Mouse (Mus musculus) megakaryocyte, embryonic 14.5 days (primary cell): ENCODE measurements around the gene Kcnip4. TPM values are rescaled to one million over a fixed set of nuclear protein-coding genes. Genes with fewer than 3 reads are reported as not detected.

Source experiments
- H3K27me3 ChIP-seq: replicated peaks from 2 replicates; pipeline ENCODE3; 2012; ENCODE audit warnings: inconsistent platforms
- H3K36me3 ChIP-seq: replicated peaks from 2 replicates; pipeline ENCODE3; 2012; ENCODE audit warnings: low read length, inconsistent platforms, mixed read lengths
- H3K4me1 ChIP-seq: 2 replicates; pipeline ENCODE4 v1.6.1; 2012; ENCODE audit warnings: inconsistent platforms
- H3K4me3 ChIP-seq: replicated peaks from 2 replicates; pipeline ENCODE3; 2012; ENCODE audit warnings: moderate library complexity, mild to moderate bottlenecking, inconsistent platforms
- H3K9me3 ChIP-seq: 2 replicates; pipeline ENCODE4 v1.6.1; 2012; ENCODE audit warnings: inconsistent platforms
- FLI1 ChIP-seq: IDR thresholded peaks from 2 replicates; pipeline ENCODE4 v1.6.1; 2012; ENCODE audit warnings: low read length, inconsistent platforms, mixed read lengths
- GATA1 ChIP-seq: IDR thresholded peaks from 3 replicates; pipeline ENCODE4 v1.6.1; 2012; ENCODE audit warnings: mixed read lengths, low read length, inconsistent platforms, borderline replicate concordance
- polyA plus RNA-seq: library from polyadenylated mRNA; stranded (reverse); fragments of >175 nt; gene quantifications from 2 replicates; pipeline ENCODE4 v1.2.3, GENCODE M21; 2012; ENCODE audit warnings: low replicate concordance; ENCODE audit not compliant: insufficient read depth

The Kcnip4 gene
- not detected in 2 replicates for polyA plus RNA-seq

- Histone ChIP-seq H3K4me1 (no peaks in the 10 kb centered on the region), H3K27me3 (peaks cover 9% of the 10 kb centered on the region), H3K9me3 (peaks cover 10% of the 10 kb centered on the region; the same call in 1 of the 2 replicates), H3K36me3 (no peaks in the 10 kb centered on the region), H3K4me3 (no peak within 1 kb of the TSS)
- TF ChIP-seq FLI1 (no peak), GATA1 (no peak)
These were observed at the start of gene Kcnip4 for GRCm38 (mm10) chr5:49524394-49525241. Kcnip4 (minus strand) TSS chr5:49524907.

- Histone ChIP-seq H3K27me3 (no peaks in the 10 kb centered on the region), H3K4me3 (no peak overlapping the region), H3K4me1 (no peaks in the 10 kb centered on the region), H3K9me3 (no peaks in the 10 kb centered on the region), H3K36me3 (no peaks in the 10 kb centered on the region)
- no peak for TF ChIP-seq GATA1
- no peak for TF ChIP-seq FLI1
These were observed 47.2 kb upstream of the Kcnip4 start for GRCm38 (mm10) chr5:49571876-49572275.

- TF ChIP-seq FLI1 (no peak), GATA1 (no peak)
- Histone ChIP-seq H3K9me3 (no peaks in the 10 kb centered on the region), H3K36me3 (no peaks in the 10 kb centered on the region), H3K4me1 (no peaks in the 10 kb centered on the region), H3K4me3 (no peak overlapping the region), H3K27me3 (no peaks in the 10 kb centered on the region)
These were observed 39.0 kb upstream of the Kcnip4 start for GRCm38 (mm10) chr5:49563751-49564150.

GRCm38 (mm10) chr5:49557436-49557835 lies 32.7 kb upstream of the Kcnip4 start:
- Histone ChIP-seq H3K4me3 (no peak overlapping the region), H3K4me1 (no peaks in the 10 kb centered on the region), H3K36me3 (no peaks in the 10 kb centered on the region), H3K27me3 (no peaks in the 10 kb centered on the region), H3K9me3 (peaks cover 4% of the 10 kb centered on the region; the same call in 1 of the 2 replicates)
- TF ChIP-seq GATA1 (no peak), FLI1 (no peak)

- H3K36me3 ChIP-seq: no peaks in the 10 kb centered on the region
- H3K9me3 ChIP-seq: peaks cover 10% of the 10 kb centered on the region; the same call in 1 of the 2 replicates
- H3K4me3 ChIP-seq: no peak overlapping the region
- TF ChIP-seq FLI1: no peak
- no peak for TF ChIP-seq GATA1
- no peaks in the 10 kb centered on the region for H3K27me3 ChIP-seq
- H3K4me1 ChIP-seq: no peaks in the 10 kb centered on the region
These were observed 23.2 kb upstream of the Kcnip4 start for GRCm38 (mm10) chr5:49547884-49548283.

GRCm38 (mm10) chr5:49529362-49529761 lies 4.7 kb upstream of the Kcnip4 start:
- Histone ChIP-seq H3K9me3 (peaks cover 7% of the 10 kb centered on the region; the same call in 1 of the 2 replicates), H3K4me1 (no peaks in the 10 kb centered on the region), H3K27me3 (peaks cover 5% of the 10 kb centered on the region), H3K36me3 (no peaks in the 10 kb centered on the region), H3K4me3 (no peak overlapping the region)
- TF ChIP-seq FLI1 (no peak), GATA1 (no peak)

GRCm38 (mm10) chr5:49525242-49525612 lies 520 bp upstream of the Kcnip4 start:
- TF ChIP-seq FLI1 (no peak), GATA1 (no peak)
- H3K27me3 ChIP-seq: peaks cover 9% of the 10 kb centered on the region
- no peaks in the 10 kb centered on the region for H3K4me1 ChIP-seq
- peaks cover 10% of the 10 kb centered on the region; the same call in 1 of the 2 replicates for H3K9me3 ChIP-seq
- H3K4me3 ChIP-seq: no peak overlapping the region
- no peaks in the 10 kb centered on the region for H3K36me3 ChIP-seq

- Histone ChIP-seq H3K9me3 (peaks cover 10% of the 10 kb centered on the region; the same call in 1 of the 2 replicates), H3K4me1 (no peaks in the 10 kb centered on the region), H3K4me3 (no peak overlapping the region), H3K36me3 (no peaks in the 10 kb centered on the region), H3K27me3 (peaks cover 9% of the 10 kb centered on the region)
- TF ChIP-seq FLI1 (no peak), GATA1 (no peak)
These were observed 712 bp downstream of the Kcnip4 start for GRCm38 (mm10) chr5:49523997-49524393.

- TF ChIP-seq FLI1 (no peak), GATA1 (no peak)
- Histone ChIP-seq H3K36me3 (no peaks in the 10 kb centered on the region), H3K4me1 (no peaks in the 10 kb centered on the region), H3K4me3 (no peak overlapping the region), H3K9me3 (peaks cover 10% of the 10 kb centered on the region; the same call in 1 of the 2 replicates), H3K27me3 (peaks cover 9% of the 10 kb centered on the region)
These were observed 1.7 kb downstream of the Kcnip4 start for GRCm38 (mm10) chr5:49522986-49523385.

- no peaks in the 10 kb centered on the region for H3K4me1 ChIP-seq
- TF ChIP-seq FLI1 (no peak), GATA1 (no peak)
- no peak overlapping the region for H3K4me3 ChIP-seq
- H3K36me3 ChIP-seq: no peaks in the 10 kb centered on the region
- H3K9me3 ChIP-seq: no peaks in the 10 kb centered on the region
- no peaks in the 10 kb centered on the region for H3K27me3 ChIP-seq
These were observed 26.0 kb downstream of the Kcnip4 start for GRCm38 (mm10) chr5:49498743-49499142.
